Mouse (Mus musculus) spleen, postnatal 10 days (tissue): ENCODE results near the gene B230118H07Rik.
"Not testable (repeated sequence)": the region's sequence is repeated elsewhere in the genome, so short reads cannot be mapped to it uniquely, and the experiment has no call there.

Experiments used
- DNase-seq, 2 experiments: peaks; one replicate each; pipeline ENCODE4 v3.0.0; 2021 to 2022; ENCODE audit warnings: low spot score in 2 of 2

The B230118H07Rik gene

DNA sequence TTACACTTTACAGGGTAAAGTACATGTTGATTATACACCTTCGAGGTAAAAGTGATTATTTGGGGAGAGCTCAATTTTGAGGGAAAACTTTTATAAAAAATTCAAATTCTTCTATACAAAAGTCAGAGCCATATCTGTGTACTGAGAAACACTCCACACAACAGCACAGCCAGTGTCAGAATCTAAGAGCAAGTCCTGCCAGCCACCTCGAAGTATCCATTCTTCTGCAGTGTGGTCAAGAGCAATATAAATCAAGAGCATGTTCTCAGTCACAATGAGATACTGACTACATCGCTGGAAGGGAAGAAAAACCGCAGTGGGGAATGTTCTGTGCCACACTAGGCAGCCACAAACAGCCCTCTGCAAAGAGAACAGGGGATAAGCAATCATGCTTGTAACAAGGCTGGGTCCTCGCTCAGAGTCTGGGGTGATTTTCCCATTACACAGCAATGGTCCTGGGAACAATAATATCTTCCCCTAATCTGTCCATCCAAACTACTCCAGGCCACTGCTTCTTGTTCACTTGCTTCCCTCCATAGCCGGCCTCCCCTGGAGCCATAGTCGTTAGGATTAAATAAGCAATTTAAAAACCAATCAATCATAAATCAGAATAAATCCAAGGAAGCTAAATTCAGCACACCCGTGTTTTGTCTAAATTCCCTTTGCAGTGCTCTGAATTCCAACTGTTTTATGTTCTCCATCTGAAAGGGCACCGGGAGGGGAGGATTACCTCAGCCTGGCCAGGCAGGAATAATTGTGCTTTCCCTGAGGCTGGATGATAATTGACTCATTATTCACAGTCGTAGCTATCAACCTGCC lies 57.1 kb downstream of the B230118H07Rik start:
- no peak for DNase-seq

DNA sequence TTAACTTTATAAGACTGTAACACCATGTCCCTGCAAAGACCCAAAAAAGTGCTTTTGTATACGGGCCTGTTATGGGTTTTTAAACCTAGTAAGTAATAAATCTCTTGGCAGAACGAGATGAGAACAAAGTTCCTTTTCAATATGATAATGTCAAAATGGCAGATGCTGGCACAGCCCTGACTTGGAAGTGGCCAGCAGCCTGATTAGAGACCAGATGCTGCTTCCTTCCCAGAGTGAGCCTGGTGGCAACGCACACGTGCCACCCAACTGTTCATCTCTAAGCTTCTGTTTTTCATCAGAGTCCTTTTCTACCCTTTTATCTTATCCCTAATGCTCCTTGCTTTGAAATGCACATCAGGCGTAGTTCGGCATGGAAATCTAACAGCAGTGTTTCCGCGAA lies 58.0 kb downstream of the B230118H07Rik start:
- DNase-seq = no peak

DNA sequence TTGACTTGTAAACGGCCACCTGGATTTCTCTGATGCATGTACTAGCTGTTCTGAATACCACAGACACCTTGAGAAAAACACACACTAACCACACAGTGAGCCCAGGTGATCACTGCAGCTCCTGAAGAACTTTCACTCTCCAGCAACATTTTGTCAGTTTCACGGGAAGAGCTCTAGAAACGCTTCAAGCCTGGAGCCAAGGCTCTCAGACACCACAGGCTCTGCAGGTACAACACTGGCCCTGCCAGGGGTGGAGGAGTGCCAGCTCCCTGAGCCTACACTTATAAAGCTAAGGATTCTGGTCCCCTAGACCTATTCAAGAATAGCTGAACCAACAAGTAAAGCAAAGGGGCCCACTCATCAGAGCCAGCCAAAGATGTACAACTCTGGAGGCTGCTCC lies 67.9 kb downstream of the B230118H07Rik start:
- DNase-seq = no peak

DNA sequence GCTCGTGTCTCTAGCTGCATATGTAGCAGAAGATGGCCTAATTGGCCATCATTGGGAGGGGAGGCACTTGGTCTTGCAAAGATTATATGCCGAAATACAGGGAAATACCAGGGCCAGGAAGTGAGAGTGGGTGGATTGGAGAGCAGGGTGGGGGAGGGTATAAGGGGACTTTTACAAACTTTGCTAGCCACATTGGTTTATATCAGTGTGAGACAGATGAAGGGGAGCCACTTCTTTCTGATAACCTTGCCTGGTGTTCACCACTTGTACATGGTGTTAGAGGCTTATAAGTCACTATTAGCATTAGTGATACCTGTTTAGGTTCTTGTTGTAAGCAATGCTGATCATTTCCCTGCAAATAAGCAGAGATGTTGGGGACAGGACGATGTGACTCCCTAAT lies 68.4 kb downstream of the B230118H07Rik start:
- no peak for DNase-seq

DNA sequence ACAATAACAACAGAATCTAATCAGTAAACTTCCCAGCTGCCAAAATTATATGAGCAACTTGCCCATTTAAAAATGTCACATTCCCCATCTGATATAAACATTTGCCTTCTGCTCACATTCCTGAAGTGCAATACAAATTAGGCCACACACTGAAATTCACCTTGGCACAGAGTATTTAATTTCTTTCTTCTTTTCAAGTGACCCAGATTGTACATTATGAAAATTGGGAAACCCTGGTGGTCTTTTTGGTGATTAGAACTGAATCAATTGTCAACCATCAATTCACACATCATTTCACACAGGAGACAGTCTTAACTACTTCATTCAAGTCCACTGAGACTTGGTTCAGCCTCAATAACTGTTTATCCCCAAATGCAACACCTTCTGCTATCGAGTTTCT lies 68.9 kb downstream of the B230118H07Rik start:
- DNase-seq = no peak

DNA sequence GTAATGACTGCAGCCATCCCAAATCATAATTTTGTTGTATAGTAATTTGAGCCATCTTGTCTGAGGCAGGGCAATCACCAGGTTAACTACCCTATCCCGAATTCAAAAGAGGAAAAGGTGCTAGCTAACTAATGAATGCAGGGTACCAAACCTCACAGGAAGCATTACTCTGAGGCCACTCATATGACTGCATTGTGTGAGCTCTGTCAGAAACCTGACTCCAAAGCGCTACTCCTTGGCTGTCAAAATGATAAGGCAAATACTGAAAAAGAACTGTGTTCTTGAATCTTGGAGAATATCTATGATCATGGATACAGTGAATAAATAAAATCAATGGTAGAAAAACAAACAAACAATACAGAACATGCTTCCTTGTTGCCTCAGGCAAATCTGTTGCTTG lies 69.3 kb downstream of the B230118H07Rik start:
- DNase-seq = no peak

DNA sequence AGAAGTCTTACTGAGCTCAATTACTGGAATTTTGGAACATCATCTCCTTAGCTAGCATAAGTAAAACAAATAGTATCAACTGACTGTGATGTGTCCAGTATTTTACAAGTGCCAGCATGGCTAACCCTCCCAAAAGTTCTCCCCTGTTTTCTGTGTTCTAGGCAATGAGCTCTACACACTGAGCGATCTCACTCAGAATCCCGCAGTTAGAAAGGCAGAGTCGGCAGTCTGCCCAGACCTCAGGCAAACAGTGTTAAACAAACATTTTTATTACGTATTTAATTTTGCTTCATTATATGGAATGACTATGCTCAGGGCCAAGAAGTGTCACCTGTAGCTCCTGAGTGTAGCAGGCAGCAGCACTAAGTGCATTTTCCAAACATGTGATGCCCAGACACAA lies 72.1 kb downstream of the B230118H07Rik start:
- no peak for DNase-seq

DNA sequence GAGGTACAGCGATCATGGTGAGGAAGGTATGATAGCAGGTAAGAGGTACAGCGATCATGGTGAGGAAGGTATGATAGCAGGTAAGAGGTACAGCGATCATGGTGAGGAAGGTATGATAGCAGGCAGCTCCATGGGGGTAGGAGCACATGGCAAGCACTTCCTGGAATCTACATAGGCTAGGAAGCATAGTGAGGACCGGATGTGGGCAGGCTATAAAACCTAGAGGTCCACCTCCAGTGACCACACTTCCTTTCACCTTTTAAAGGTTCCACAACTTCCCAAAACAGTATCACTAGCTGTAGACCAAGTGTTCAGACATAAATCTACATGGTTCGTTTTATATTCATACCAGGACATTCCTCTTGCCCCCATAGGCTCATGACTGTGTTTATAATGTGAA lies 80.1 kb downstream of the B230118H07Rik start:
- no peak for DNase-seq

DNA sequence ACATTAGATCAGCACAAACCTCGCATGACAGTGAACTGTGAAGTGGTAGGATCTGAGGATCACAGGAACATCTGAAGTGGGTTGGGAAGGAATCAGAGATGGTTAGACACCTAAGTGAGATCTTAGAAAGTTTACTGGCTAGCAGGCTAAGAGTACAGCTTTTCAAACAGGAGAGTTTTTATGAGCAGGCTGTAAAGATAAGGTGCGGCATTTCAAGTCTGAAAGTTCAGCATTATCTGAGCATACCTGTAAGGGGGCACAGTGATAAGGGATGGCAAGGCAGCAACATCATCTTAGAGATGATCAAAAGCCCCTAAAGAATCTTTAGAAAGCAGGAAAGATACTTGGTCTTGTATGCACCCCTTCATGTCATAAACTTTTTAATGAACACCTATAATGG lies 81.8 kb downstream of the B230118H07Rik start:
- DNase-seq = no peak

DNA sequence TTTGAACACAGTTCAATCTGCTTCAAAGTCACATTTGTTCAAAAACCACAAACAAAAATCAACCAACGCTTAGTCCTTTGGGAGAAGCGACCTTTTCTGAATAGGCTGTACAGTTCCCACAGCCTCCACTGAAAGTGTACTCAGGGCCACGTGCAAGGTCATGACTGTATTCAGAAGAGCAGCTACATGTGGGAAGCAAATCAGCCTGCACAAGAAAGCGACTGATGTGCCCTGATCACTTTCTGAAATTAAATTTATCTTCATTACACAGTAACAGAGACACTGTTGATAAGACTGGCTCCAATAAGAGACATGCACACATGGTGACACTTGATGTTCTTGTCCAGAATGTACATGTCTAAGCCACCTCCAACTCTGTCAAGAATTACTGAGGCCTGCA lies 85.6 kb downstream of the B230118H07Rik start:
- DNase-seq = no peak

DNA sequence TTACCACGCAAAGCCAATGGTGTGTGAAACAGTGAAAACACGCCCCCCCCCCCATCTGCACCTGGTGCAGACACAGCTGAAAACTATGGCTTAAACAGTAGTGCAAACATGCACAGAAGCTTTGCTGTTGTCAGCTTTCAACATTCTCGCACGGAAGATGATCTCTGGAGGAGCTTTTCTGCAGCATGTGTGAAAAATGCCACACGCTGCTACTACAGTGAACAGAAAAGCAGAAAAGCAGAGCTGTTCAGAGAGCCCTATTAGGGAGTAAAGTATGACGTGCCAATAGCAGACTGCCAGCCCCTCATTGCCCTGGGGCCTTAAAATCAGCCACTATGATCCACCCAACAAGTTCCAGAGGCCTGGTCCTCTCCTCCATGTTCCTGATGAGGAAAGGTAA lies 86.1 kb downstream of the B230118H07Rik start:
- no peak for DNase-seq

DNA sequence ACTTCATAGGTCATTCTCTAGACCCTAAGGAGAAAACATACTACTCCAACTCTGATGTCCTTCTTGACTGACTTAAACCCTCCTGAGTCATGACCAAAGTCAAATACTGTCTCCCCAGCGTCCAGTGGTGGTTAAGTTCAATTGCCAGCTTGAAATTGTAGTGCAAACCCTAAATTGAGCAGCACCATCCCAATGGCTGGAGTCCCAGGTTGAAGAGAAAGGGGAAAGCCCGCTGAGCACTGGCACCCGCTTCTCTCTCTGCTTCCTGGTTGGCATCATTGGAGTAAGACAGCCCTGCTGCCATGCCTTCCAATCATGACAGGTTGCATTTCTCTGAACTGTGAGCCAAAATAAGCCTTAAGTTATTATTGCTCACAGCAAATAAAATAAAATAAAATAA lies 89.9 kb downstream of the B230118H07Rik start:
- no peak for DNase-seq

DNA sequence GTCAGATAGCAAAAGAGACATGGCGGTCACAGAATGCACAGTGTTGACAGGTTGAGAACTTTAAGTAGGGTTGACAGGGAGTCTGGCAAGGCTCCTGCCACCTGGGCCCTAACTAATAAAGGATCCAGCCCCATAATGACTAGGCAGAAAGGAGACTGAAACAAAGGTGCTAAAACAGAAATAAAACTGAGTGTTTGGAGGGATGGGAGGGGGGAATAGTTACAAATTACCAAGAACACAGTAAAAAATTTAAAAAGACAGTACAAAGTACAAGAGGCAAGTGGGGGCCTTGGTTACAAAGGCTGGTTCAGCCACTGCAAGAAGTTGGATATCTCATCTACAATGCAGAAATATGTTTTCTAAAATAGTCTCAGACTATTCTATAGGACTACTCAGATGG lies 93.4 kb downstream of the B230118H07Rik start:
- DNase-seq = no peak

DNA sequence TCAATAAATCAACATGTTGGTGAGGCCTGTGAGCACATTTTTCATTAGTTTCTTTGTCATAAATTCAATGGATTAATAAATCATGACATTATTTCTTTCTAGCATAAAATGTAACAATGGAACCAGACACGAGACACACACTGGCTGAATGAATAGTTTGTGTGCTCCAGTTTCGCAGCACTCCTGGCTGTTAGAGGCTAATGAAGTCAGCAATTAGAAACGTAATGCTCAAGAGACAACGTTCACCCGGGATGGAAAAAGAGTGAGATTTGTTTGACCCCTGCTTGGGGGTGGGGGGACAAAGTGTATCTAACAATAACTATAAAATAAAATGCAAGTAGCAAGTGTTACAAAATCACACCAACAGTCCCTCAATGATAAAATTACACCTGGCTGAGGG lies 95.5 kb downstream of the B230118H07Rik start:
- no peak for DNase-seq

DNA sequence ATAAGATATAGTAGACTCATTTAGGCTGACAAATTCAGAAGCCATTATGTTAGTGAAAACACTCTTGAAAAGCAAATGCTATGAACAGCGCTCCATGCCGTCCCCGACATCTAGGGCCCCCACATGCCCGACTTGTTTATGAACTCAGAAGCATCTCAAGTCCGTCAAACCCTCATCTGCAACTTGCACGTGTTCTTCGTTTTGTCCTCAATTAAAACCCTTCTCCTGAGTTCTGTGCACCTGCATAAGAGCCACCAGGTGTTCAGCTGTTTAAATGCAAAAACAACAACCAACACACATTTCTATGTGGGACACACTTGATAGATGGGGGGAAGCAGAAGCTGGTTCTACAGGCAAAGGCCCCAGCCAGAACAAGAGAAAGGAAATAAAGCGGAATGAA lies 97.0 kb downstream of the B230118H07Rik start:
- no peak for DNase-seq

DNA sequence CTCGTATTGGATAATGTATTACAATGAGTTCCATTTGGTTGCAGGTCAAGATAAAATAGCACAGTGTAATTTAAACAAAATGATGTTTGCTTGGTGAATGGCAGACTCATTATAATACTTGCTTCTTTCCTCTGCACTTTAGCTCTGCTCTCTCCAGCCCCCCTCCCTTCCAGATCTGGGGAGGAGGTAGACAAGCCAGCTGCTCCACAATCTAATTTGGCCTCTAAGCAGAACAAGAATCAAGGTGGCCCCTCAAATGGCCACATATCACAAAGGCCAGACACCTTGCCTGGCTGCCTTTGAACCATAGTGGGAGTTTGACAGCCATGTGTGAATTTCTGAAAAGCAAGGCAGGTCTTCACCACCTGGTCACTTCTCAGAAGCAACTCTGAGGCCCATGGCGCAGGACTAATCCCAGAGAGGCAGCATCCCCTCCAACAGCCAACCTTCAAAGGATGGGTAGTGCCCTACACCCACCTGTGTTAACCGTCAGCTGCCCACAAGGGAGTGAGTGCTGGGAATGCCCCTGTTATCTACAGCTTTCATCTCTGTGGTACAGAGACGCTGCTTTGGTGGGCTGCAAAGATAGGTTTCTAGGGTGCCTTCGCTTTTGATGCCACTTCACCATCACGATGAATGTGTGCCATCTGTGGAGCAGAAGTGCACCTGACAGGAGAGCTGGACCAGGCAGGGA lies 98.2 kb downstream of the B230118H07Rik start:
- DNase-seq = no peak

DNA sequence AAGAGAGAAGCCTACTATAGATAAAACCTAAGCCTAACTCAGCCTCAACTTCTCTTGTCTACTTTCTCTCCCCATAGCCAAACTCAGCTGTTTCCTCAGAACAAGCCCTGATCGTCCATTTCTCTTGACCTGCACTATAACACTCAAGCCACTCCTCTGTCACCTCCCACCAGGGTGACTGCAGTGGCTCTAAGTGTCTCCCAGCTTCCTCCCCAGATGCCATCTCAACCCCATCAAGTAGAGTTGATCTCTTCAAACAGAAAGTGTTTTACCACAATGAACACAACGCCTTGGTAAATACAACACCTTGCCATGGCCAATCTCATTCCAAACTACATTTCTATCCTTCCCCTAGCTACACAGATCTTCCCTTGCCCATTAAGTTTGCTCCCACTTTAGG lies 99.2 kb downstream of the B230118H07Rik start:
- DNase-seq = no peak

DNA sequence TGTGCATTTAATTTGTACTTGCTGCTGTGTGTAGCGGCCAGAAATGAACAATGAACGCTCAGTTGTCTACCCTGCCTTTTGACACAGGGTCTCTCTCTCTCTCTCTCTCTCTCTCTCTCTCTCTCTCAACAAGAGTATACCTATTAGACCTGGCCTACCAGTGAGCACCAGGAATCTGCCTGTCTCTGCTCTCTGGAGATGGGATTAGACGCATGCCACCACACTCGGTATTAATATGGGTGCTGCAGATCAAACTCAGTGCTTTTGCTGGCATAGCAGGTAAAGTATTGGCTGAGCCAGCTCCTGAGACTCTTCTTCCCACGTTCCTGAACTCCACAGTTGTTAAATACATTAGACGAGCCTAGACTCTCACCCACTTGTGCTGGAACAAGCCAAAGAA lies 100.5 kb downstream of the B230118H07Rik start:
- no peak for DNase-seq

DNA sequence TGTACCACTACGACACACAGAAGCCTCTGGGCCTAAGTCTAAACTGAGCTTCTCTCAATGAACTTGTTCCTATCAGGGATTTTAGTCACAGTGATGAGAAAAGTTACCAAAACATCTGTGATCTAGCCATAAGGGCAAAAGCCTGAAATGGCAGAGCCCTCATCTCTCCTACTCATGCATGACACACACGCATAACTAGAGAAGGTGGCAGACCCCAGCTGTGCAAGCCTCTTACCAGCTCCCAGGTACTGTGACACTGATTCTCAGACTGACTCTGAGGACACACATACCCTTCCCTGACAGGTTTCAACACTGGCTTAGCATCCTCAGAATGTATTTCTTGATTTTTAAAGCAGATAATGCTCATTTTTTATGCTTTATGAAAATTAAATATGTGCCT lies 103.7 kb downstream of the B230118H07Rik start:
- DNase-seq = no peak

DNA sequence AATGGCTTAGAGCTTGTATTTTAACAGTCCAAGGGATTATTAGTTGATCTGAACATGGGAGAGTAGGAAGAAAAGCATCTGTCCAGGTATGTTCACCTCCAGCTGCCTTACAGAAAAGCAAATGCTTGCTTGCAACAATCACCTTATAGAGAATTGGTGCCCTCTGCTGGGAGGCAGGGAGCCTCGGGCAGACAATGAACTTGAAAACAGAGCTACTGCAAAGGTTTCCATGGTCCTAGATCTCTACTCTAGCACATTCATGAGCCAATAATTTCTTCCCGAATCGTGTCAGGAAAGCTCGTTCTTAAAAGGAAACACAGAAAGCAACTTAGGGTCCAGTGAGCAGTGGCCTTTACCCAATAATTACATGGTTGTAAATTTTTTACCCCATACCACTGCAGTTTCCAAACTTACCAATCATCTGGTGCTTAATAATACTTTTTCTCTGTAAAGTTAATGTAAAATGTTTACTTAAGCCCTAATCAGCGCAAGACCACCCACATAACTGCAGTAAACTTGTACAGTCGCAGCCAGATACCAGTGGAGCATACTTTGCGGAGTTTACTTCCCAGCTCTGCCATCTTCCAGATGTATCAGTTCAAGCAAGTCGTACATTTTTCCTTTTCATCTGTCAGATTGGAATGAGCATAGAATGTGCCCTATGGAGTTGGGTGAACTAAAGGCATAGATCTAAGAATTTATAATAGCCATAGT lies 105.5 kb downstream of the B230118H07Rik start:
- DNase-seq = no peak

DNA sequence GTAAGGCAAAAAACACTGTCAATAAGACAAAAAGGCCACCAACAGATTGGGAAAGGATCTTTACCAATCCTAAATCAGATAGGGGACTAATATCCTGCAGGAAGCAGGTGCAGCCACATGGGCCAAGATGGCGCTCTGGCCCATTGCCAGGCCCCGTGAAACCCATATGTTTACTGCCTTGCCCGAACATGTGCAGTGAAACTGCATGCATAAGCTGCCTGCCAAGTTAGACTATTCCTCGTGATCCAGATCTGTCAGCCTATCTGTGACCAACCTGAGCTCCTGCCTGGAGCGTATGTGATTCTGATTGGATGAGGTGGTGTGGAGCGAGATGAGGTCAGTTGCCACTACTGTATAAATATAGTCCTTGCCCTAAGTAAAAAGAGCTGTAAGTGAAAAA lies 112.4 kb downstream of the B230118H07Rik start:
- DNase-seq = not testable (repeated sequence)

DNA sequence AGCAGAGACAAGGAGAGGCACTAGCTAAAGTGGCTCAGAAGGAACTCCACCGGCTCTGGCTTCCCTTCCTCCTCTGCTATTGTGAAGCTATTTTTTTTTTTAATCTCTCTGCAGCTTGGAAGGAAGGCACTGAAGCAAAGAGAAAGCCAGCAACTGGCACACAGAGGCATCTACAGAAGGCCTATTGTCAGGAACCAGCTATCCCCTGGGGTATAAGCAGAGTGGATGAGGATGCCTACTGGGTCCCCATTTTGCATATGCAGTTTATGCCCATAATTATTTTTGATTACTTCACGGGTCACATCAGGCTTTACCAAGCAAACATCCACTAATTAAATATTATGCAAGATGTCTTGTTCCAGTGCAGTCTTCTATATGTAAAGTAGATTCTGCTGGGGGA lies 115.6 kb downstream of the B230118H07Rik start:
- DNase-seq = no peak
